Mouse (Mus musculus) hindbrain, embryonic 14.5 days (tissue): ENCODE data around the gene Cadps2. TPM values are rescaled to one million over a fixed set of nuclear protein-coding genes. Genes with fewer than 3 reads are reported as not detected.
A peak's percentile ranks its signal among the peaks of the same experiment; 100 is the strongest.

ENCODE experiments used
- ATAC-seq: fragments of 200-750 bp; cut with Nextera tagmentation; 2 replicates; pipeline ENCODE4 v1.8.0; 2017; ENCODE audit warnings: moderate number of reproducible peaks, mild to moderate bottlenecking, moderate TSS enrichment, moderate library complexity; ENCODE audit not compliant: low FRiP score
- DNase-seq: peaks from one replicate; pipeline ENCODE4 v3.0.0-alpha.2; 2015; ENCODE audit warnings: low spot score
- H3K27ac ChIP-seq: fragments of 300-500 bp; sonication (generic); 2 replicates; pipeline ENCODE4 v1.5.1; 2014; ENCODE audit warnings: mild to moderate bottlenecking, moderate library complexity
- H3K27me3 ChIP-seq: fragments of 300-500 bp; sonication (generic); 2 replicates; pipeline ENCODE4 v1.6.1; 2014; ENCODE audit warnings: mild to moderate bottlenecking, low read length, mixed read lengths; ENCODE audit not compliant: control insufficient read depth, insufficient read depth
- H3K36me3 ChIP-seq: fragments of 300-500 bp; sonication (generic); replicated peaks from 2 replicates; pipeline ENCODE4 v1.6.1; 2014; ENCODE audit not compliant: control insufficient read depth, insufficient read depth
- H3K4me1 ChIP-seq: fragments of 300-500 bp; sonication (generic); replicated peaks from 2 replicates; pipeline ENCODE4 v1.6.1; 2014; ENCODE audit warnings: antibody characterized with exemption, low read length, mixed read lengths; ENCODE audit not compliant: control insufficient read depth, insufficient read depth
- H3K4me2 ChIP-seq: fragments of 300-500 bp; sonication (generic); replicated peaks from 2 replicates; pipeline ENCODE4 v1.6.1; 2014; ENCODE audit warnings: mild to moderate bottlenecking, moderate library complexity
- H3K4me3 ChIP-seq: fragments of 300-500 bp; sonication (generic); replicated peaks from 2 replicates; pipeline ENCODE4 v1.5.1; 2014; ENCODE audit warnings: mild to moderate bottlenecking, low read length
- H3K9ac ChIP-seq: fragments of 300-500 bp; sonication (generic); 2 replicates; pipeline ENCODE4 v1.6.1; 2014
- H3K9me3 ChIP-seq: fragments of 300-500 bp; sonication (generic); 2 replicates; pipeline ENCODE4 v1.6.1; 2016; ENCODE audit warnings: low read length; ENCODE audit not compliant: control insufficient read depth
- WGBS: fragments of 180-500 bp; shearing (Covaris S2); extraction: QIAGEN DNeasy Blood & Tissue Kit; methylation state at CpG from one replicate; pipeline ENCODE4 v1.1.7; 2014; 5-methylcytosine and 5-hydroxymethylcytosine counted together
- polyA plus RNA-seq: library from polyadenylated mRNA; unstranded; fragments of >200 nt; fragmentation: Nextera tagmentation; extraction: Ambion mirVana; gene quantifications from 2 replicates; pipeline ENCODE4 v1.2.1, GENCODE M21; 2014

The Cadps2 gene
- polyA plus RNA-seq, 1 experiment from 2014 or later: 12.6 TPM

DNA sequence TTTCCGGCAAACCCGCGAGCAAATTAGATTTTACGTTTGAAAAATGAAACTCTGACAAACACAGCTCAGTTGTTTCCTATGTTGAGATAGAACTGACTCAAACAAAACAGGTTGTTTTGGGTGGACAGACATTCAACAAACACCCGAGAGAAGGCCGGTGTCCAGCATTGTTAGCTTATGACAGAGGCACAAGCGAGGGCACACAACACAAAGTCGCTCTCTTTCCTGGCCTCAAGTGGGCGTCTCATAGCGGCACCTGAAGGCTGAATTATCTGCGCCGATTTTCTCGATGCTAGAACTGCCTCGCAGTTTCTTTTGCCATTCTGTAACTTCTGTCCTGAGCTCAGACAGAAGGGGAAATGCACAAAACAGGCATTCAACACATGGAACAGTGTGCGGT, 780 bp upstream of the Cadps2 start:
- DNase-seq (peak; percentile 55), ATAC-seq (no peak)
- Histone ChIP-seq H3K4me1 (no peaks in the 10 kb centered on the region), H3K27ac (no peak overlapping the region), H3K27me3 (peaks cover 30% of the 10 kb centered on the region), H3K4me3 (peak overlapping the region; percentile 67), H3K36me3 (no peaks in the 10 kb centered on the region), H3K4me2 (peak overlapping the region; percentile 94), H3K9ac (peak overlapping the region; percentile 61; the same call in 1 of the 2 replicates), H3K9me3 (no peaks in the 10 kb centered on the region)
- WGBS: under 1% methylated on average over 15 of the region's 15 CpGs

GRCm38 (mm10) chr6:23838401-23839008, 716 bp downstream of the Cadps2 start:
- Histone ChIP-seq H3K4me2 (peak overlapping the region; percentile 94), H3K36me3 (no peaks in the 10 kb centered on the region), H3K9me3 (no peaks in the 10 kb centered on the region), H3K4me3 (peak overlapping the region; percentile 67), H3K9ac (peak overlapping the region; percentile 61), H3K4me1 (no peaks in the 10 kb centered on the region), H3K27ac (no peak overlapping the region), H3K27me3 (peaks cover 30% of the 10 kb centered on the region)
- ATAC-seq: peak; percentile 50
- DNase-seq: no peak
- under 1% methylated on average over 29 of the region's 35 CpGs for WGBS

- no peaks in the 10 kb centered on the region for H3K4me1 ChIP-seq
- H3K36me3 ChIP-seq: no peaks in the 10 kb centered on the region
- H3K9ac ChIP-seq: no peak overlapping the region
- H3K4me2 ChIP-seq: peak overlapping the region; percentile 94
- peaks cover 30% of the 10 kb centered on the region for H3K27me3 ChIP-seq
- H3K27ac ChIP-seq: no peak overlapping the region
- DNase-seq (no peak), ATAC-seq (no peak)
- no peaks in the 10 kb centered on the region for H3K9me3 ChIP-seq
- WGBS: 97% methylated on average over 7 of the region's 7 CpGs
- H3K4me3 ChIP-seq: 0 out of 2 replicates have a peak overlapping the region, but pooled peaks have one; percentile 67
These were observed 1.6 kb downstream of the Cadps2 start for GRCm38 (mm10) chr6:23837631-23838030.

DNA sequence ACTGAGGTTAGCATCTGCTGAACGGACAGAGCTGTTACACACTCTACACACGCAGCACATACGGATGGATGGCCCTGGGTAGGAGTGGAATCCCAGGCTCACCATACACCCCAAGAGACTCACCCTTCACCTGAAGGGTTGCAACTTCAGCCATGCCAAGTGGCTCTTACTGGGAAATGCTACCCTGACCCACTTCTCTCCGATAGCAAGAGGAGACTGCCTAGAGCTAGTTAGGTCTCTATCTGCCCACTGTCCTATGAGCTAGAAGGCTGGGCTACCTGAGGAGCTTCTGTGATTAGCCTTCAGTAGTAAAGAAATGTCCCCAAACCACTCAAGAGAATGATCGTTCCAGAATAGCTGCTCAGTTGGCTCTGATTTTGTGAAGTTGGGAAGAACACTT, 2.1 kb downstream of the Cadps2 start:
- Histone ChIP-seq H3K4me1 (no peaks in the 10 kb centered on the region), H3K9ac (no peak overlapping the region), H3K27me3 (peaks cover 30% of the 10 kb centered on the region), H3K27ac (no peak overlapping the region), H3K9me3 (no peaks in the 10 kb centered on the region), H3K4me2 (peak overlapping the region; percentile 94), H3K4me3 (no peak overlapping the region), H3K36me3 (no peaks in the 10 kb centered on the region)
- WGBS: 84% methylated on average over 5 of the region's 5 CpGs
- no peak for ATAC-seq
- DNase-seq: no peak

DNA sequence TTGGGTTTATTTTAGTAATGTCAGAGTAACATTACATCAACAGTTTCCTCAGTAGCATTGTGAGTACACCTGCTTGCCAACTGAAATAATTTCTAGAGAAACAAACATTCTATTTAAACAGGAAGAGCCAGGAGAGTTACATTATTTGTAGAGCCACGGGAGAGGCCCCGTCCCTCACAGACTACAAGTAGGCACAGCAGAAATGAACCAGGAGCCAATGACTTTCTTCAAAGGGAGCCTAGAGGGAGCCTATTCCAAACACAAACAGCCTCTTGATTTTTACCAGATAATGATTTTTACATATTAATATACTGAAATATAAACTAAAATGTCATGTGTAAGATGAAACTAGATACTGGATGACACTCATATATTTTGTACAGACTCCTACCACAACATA, 2.5 kb downstream of the Cadps2 start:
- H3K9ac ChIP-seq: no peak overlapping the region
- H3K4me3 ChIP-seq: no peak overlapping the region
- H3K27me3 ChIP-seq: peaks cover 30% of the 10 kb centered on the region
- no peak overlapping the region for H3K27ac ChIP-seq
- WGBS: 60% methylated on average over 2 of the region's 2 CpGs
- DNase-seq: no peak
- peak overlapping the region; percentile 94; the same call in 1 of the 2 replicates for H3K4me2 ChIP-seq
- H3K36me3 ChIP-seq: no peaks in the 10 kb centered on the region
- H3K4me1 ChIP-seq: no peaks in the 10 kb centered on the region
- ATAC-seq: no peak
- no peaks in the 10 kb centered on the region for H3K9me3 ChIP-seq

DNA sequence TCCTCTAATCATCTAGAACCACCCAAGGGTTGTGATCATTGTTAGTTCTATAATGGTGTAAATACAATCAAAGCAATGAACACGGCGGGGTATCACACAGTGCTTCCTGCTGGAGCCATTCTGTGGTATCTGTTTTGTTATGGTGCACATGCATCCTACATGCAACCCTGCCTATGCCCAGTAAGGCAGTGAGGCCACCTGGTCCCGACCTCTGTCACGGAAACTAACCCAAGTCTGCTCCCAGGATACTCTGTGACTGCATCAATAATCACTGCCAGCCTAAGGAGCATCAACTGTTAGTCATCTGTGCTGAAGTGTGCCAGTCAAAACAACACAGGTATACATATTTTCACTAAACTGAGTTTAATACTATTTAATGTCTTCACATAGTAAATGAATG, 3.7 kb downstream of the Cadps2 start:
- Histone ChIP-seq H3K4me3 (no peak overlapping the region), H3K4me1 (no peaks in the 10 kb centered on the region), H3K27ac (no peak overlapping the region), H3K27me3 (peaks cover 25% of the 10 kb centered on the region), H3K9ac (no peak overlapping the region), H3K4me2 (no peak overlapping the region), H3K9me3 (no peaks in the 10 kb centered on the region), H3K36me3 (no peaks in the 10 kb centered on the region)
- no peak for DNase-seq
- ATAC-seq: no peak
- 87% methylated on average over 4 of the region's 4 CpGs for WGBS

GRCm38 (mm10) chr6:23830741-23831140, 8.5 kb downstream of the Cadps2 start:
- WGBS: 43% methylated on average over 3 of the region's 3 CpGs
- DNase-seq (no peak), ATAC-seq (no peak)
- Histone ChIP-seq H3K9ac (no peak overlapping the region), H3K4me2 (no peak overlapping the region), H3K27ac (no peak overlapping the region), H3K9me3 (no peaks in the 10 kb centered on the region), H3K36me3 (no peaks in the 10 kb centered on the region), H3K27me3 (no peaks in the 10 kb centered on the region), H3K4me1 (no peaks in the 10 kb centered on the region), H3K4me3 (no peak overlapping the region)

DNA sequence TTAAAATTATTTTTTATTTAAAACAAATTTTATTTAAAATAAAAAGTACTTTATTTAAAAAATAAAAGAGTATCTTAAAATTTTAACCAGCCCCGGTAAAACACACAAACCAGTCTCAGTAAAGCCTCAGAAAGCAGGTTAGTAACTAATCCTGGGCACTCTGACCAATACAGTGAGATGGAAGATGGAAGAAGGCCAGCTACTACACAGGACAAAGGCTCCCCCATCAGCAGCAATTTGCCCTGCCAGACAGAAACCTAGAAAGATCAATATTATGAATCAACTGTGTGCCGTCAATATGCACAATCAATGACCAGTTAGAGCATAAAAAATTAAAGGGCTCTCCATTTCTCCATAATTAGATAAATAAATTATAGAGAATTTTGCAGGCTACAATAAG, 9.9 kb downstream of the Cadps2 start:
- no peaks in the 10 kb centered on the region for H3K4me1 ChIP-seq
- no peak overlapping the region for H3K27ac ChIP-seq
- no peak for ATAC-seq
- no peaks in the 10 kb centered on the region for H3K9me3 ChIP-seq
- H3K36me3 ChIP-seq: no peaks in the 10 kb centered on the region
- 89% methylated on average over 2 of the region's 2 CpGs for WGBS
- no peak for DNase-seq
- H3K4me2 ChIP-seq: no peak overlapping the region
- H3K27me3 ChIP-seq: no peaks in the 10 kb centered on the region
- H3K4me3 ChIP-seq: no peak overlapping the region
- no peak overlapping the region for H3K9ac ChIP-seq

- no peaks in the 10 kb centered on the region for H3K36me3 ChIP-seq
- 84% methylated on average over 5 of the region's 5 CpGs for WGBS
- DNase-seq: no peak
- no peak overlapping the region for H3K4me2 ChIP-seq
- H3K4me3 ChIP-seq: no peak overlapping the region
- H3K9ac ChIP-seq: no peak overlapping the region
- ATAC-seq: no peak
- H3K4me1 ChIP-seq: no peaks in the 10 kb centered on the region
- H3K27ac ChIP-seq: no peak overlapping the region
- no peaks in the 10 kb centered on the region for H3K9me3 ChIP-seq
- H3K27me3 ChIP-seq: no peaks in the 10 kb centered on the region
These were observed 17.4 kb downstream of the Cadps2 start for GRCm38 (mm10) chr6:23821819-23822218.

DNA sequence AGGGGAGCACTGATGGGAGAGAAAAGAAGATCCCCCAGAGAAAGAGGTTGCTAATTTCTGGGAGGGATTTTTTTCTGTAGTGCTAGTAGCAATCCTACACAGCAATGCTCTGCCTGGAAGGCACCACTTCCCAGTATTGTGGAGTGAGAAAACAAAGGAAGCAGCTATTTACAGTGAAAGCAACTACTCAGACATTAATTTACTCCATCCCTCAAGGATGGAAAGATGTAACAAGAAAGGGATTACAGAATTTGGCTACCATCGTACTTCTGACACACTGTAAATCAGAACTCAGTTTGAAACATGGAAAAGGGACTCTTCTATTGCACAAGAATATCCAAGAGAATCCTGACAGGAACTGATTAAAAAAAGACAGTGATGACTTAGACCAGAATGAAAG, 29.1 kb downstream of the Cadps2 start:
- H3K27me3 ChIP-seq: no peaks in the 10 kb centered on the region
- no peak for ATAC-seq
- no peak overlapping the region for H3K27ac ChIP-seq
- H3K36me3 ChIP-seq: no peaks in the 10 kb centered on the region
- no peaks in the 10 kb centered on the region for H3K9me3 ChIP-seq
- H3K4me3 ChIP-seq: no peak overlapping the region
- DNase-seq: no peak
- no peaks in the 10 kb centered on the region for H3K4me1 ChIP-seq
- WGBS: 89% methylated on average over 1 of the region's 1 CpGs
- H3K9ac ChIP-seq: no peak overlapping the region
- H3K4me2 ChIP-seq: no peak overlapping the region
